Mouse (Mus musculus) embryonic facial prominence, embryonic 11.5 days (tissue): ENCODE measurements at regions not wholly inside any gene's neighbourhood (a gene's known extent, or its start where the extent isn't known, plus 50 kb on each side); places are given as distances from the start of the nearest gene placed in this dataset.
A peak's percentile ranks its signal among the peaks of the same experiment; 100 is the strongest.

ENCODE experiments used
- ATAC-seq: fragments of 200-750 bp; cut with Nextera tagmentation; replicated peaks from 2 replicates; pipeline ENCODE4 v1.8.0; 2017; ENCODE audit warnings: low read depth; ENCODE audit not compliant: insufficient number of reproducible peaks, low FRiP score, low TSS enrichment
- DNase-seq: peaks from one replicate; pipeline ENCODE4 v3.0.0-alpha.2; 2015; ENCODE audit warnings: low spot score
- H3K27ac ChIP-seq: fragments of 300-500 bp; sonication (generic); replicated peaks from 2 replicates; pipeline ENCODE4 v1.5.1; 2014; ENCODE audit warnings: mild to moderate bottlenecking, low read depth, low read length, control low read depth
- H3K27me3 ChIP-seq: fragments of 300-500 bp; sonication (generic); 2 replicates; pipeline ENCODE4 v1.6.1; 2014; ENCODE audit warnings: mild to moderate bottlenecking, low read length, moderate library complexity, mixed read lengths; ENCODE audit not compliant: control insufficient read depth, insufficient read depth
- H3K36me3 ChIP-seq: fragments of 300-500 bp; sonication (generic); replicated peaks from 2 replicates; pipeline ENCODE4 v1.6.1; 2014; ENCODE audit warnings: low read depth, mild to moderate bottlenecking, low read length, moderate library complexity, mixed read lengths; ENCODE audit not compliant: control insufficient read depth, insufficient read depth
- H3K4me1 ChIP-seq: fragments of 300-500 bp; sonication (generic); 2 replicates; pipeline ENCODE4 v1.6.1; 2014; ENCODE audit warnings: low read length, mixed read lengths; ENCODE audit not compliant: control insufficient read depth, insufficient read depth
- H3K4me2 ChIP-seq: fragments of 300-500 bp; sonication (generic); 2 replicates; pipeline ENCODE4 v1.6.1; 2014; ENCODE audit warnings: low read depth, mild to moderate bottlenecking, control low read depth, low read length, moderate library complexity
- H3K4me3 ChIP-seq: fragments of 300-500 bp; sonication (generic); 2 replicates; pipeline ENCODE4 v1.5.1; 2014; ENCODE audit warnings: low read depth, low read length, control low read depth
- H3K9ac ChIP-seq: fragments of 300-500 bp; sonication (generic); replicated peaks from 2 replicates; pipeline ENCODE4 v1.6.1; 2014; ENCODE audit warnings: mild to moderate bottlenecking, control low read depth, low read length
- H3K9me3 ChIP-seq: fragments of 300-500 bp; sonication (generic); replicated peaks from 2 replicates; pipeline ENCODE4 v1.6.1; 2016; ENCODE audit warnings: mild to moderate bottlenecking, low read length, inconsistent platforms, mixed read lengths; ENCODE audit not compliant: control insufficient read depth
- WGBS: fragments of 180-500 bp; shearing (Covaris S2); extraction: QIAGEN DNeasy Blood & Tissue Kit; methylation state at CpG from one replicate; pipeline ENCODE4 v1.1.7; 2014; 5-methylcytosine and 5-hydroxymethylcytosine counted together

- no peaks in the 10 kb centered on the region for H3K4me1 ChIP-seq
- no peak for ATAC-seq
- H3K36me3 ChIP-seq = no peaks in the 10 kb centered on the region
- H3K27ac ChIP-seq = no peak overlapping the region
- 75% methylated on average over 5 of the region's 5 CpGs for WGBS
- H3K9ac ChIP-seq = no peak overlapping the region
- no peak for DNase-seq
- no peak overlapping the region for H3K4me2 ChIP-seq
- H3K4me3 ChIP-seq = no peak overlapping the region
- no peaks in the 10 kb centered on the region for H3K9me3 ChIP-seq
- no peaks in the 10 kb centered on the region for H3K27me3 ChIP-seq
Observed at GRCm38 (mm10) chr8:98566661-98567060, 849.6 kb downstream of the Cdh8 start.

GRCm38 (mm10) chr8:98518459-98518858 is 897.8 kb downstream of the Cdh8 start:
- Histone ChIP-seq H3K4me3 (no peak overlapping the region), H3K36me3 (no peaks in the 10 kb centered on the region), H3K9me3 (no peaks in the 10 kb centered on the region), H3K27me3 (no peaks in the 10 kb centered on the region), H3K4me2 (no peak overlapping the region), H3K4me1 (no peaks in the 10 kb centered on the region), H3K27ac (no peak overlapping the region), H3K9ac (no peak overlapping the region)
- no peak for DNase-seq
- 78% methylated on average over 4 of the region's 4 CpGs for WGBS
- ATAC-seq = no peak

DNA sequence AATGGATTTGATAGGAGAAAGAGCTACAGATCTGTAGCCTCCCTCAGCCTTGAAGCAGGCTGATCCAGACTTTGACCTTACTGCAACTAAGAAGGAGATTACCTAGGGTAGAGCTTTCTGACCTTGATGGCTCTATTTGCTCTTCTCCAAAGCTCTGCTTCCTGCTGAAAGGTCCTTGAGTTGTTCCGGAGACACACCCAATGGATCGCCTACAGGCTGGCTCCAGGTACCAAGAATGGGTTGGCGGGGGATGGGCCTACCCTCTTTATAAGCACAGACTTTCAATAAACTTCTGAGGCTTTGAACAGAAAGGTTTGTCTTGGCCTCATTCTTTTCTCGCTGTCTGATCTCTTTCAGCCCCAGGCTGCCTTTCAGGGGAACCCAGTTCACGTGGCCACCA is 901.0 kb downstream of the Cdh8 start:
- DNase-seq (no peak), ATAC-seq (no peak)
- Histone ChIP-seq H3K9ac (no peak overlapping the region), H3K9me3 (no peaks in the 10 kb centered on the region), H3K36me3 (no peaks in the 10 kb centered on the region), H3K4me1 (no peaks in the 10 kb centered on the region), H3K4me2 (no peak overlapping the region), H3K4me3 (no peak overlapping the region), H3K27me3 (no peaks in the 10 kb centered on the region), H3K27ac (no peak overlapping the region)
- WGBS = 76% methylated on average over 5 of the region's 5 CpGs

- ATAC-seq (no peak), DNase-seq (no peak)
- no peak overlapping the region for H3K4me2 ChIP-seq
- WGBS = 87% methylated on average over 3 of the region's 3 CpGs
- no peak overlapping the region for H3K4me3 ChIP-seq
- no peaks in the 10 kb centered on the region for H3K27me3 ChIP-seq
- no peaks in the 10 kb centered on the region for H3K4me1 ChIP-seq
- H3K36me3 ChIP-seq = no peaks in the 10 kb centered on the region
- H3K9ac ChIP-seq = no peak overlapping the region
- no peak overlapping the region for H3K27ac ChIP-seq
- H3K9me3 ChIP-seq = no peaks in the 10 kb centered on the region
Observed at GRCm38 (mm10) chr8:98496793-98497192, 919.5 kb downstream of the Cdh8 start.

DNA sequence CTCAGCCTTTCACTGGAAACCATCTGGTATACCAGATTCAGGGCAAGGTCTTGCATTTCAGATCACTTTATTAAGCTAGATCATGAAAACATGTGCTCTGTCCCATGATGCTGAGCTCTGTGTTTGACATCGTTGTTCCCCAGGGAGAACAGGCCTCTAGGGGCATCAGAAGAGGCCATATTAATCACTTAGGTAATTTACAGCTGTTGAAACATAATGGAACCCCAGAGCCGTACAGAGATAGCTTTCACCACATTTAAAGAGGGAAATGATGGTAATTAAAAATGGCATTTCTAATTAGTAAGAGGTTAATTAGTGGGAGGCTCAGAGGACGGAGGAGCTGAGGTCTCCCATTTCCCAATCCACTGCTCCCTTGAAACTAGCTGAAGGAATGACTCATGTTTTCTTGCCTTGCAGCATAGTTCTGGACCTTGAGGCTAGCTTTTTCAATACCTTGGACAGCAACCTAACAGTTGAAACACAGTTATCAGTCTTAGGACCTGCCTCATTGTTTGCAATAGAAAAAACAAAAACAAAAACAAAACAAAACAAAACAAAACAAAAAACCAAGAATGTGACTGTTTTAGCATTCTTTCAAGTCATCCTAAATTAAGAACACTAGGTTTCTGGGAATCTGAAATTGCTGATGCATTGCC is 952.8 kb downstream of the Cdh8 start:
- ATAC-seq = no peak
- Histone ChIP-seq H3K4me3 (no peak overlapping the region), H3K9ac (no peak overlapping the region), H3K9me3 (no peaks in the 10 kb centered on the region), H3K27me3 (no peaks in the 10 kb centered on the region), H3K36me3 (no peaks in the 10 kb centered on the region), H3K4me1 (no peaks in the 10 kb centered on the region), H3K27ac (no peak overlapping the region), H3K4me2 (no peak overlapping the region)
- WGBS = 47% methylated on average over 3 of the region's 3 CpGs
- peak; percentile 38 for DNase-seq

DNA sequence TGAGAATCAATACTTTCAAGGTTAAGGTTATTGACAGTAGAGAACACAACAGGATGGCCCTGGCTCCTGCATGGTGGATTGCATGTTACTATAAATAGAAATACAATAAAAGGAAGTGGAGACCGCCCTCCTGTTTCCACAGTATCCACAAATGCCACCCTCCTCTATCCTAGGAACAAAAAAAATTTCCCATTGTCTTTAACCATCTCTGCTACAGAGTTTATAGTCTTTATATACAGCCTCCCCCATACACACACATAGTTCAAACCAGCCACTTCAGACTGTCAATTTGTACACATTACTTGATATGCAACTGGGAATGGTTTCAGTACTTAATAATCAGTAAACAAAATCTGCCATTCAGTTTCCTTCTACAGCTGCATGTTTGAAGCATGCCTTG is 960.7 kb downstream of the Cdh8 start:
- no peak for DNase-seq
- H3K9me3 ChIP-seq = no peaks in the 10 kb centered on the region
- 93% methylated on average over 1 of the region's 1 CpGs for WGBS

More for the DNA sequence above, 960.7 kb downstream of the Cdh8 start:
- no peaks in the 10 kb centered on the region for H3K36me3 ChIP-seq
- H3K27ac ChIP-seq = no peak overlapping the region
- ATAC-seq = no peak
- no peak overlapping the region for H3K4me3 ChIP-seq
- H3K27me3 ChIP-seq = no peaks in the 10 kb centered on the region
- H3K9ac ChIP-seq = no peak overlapping the region
- H3K4me1 ChIP-seq = no peaks in the 10 kb centered on the region
- H3K4me2 ChIP-seq = no peak overlapping the region
